Mouse (Mus musculus): Measurements from ENCODE around the gene Kcna3. TPM values are rescaled to one million over a fixed set of nuclear protein-coding genes. Genes with fewer than 3 reads are reported as not detected.

Kcna3 gene
- 0.57 and 0.63 TPM in 2 replicates for polyA plus RNA-seq (2012; rRNA removed)

GRCm38 (mm10) chr3:107035521-107036457 is at the start of gene Kcna3:
Gene Kcna3, plus strand, starts transcription at chr3:107036169.

Other genes starting within 250 kb of the Kcna3 start
- 9.0 and 13.7 TPM in 2 replicates for gene Cd53, start 246.0 kb upstream of the Kcna3 start, polyA plus RNA-seq (2012; rRNA removed)
- gene Olfr266, start 209.9 kb upstream of the Kcna3 start, polyA plus RNA-seq (2012; rRNA removed): not detected in 2 replicates
- gene Kcna2, start 65.0 kb downstream of the Kcna3 start, polyA plus RNA-seq (2012; rRNA removed): 0.14 and 0.15 TPM in 2 replicates
- gene Kcna10, start 146.9 kb downstream of the Kcna3 start, polyA plus RNA-seq (2012; rRNA removed): not detected in 2 replicates
- gene Cym, start 185.6 kb downstream of the Kcna3 start, polyA plus RNA-seq (2012; rRNA removed): 0.08 and 0.14 TPM in 2 replicates
- gene A630076J17Rik, start 194.4 kb downstream of the Kcna3 start, polyA plus RNA-seq (2012; rRNA removed): 0.02 TPM in 1 of 2 replicates, not detected in the other
- 0.01 TPM in 2 replicates for gene Prok1, start 203.5 kb downstream of the Kcna3 start, polyA plus RNA-seq (2012; rRNA removed)
- gene Lamtor5, start 242.7 kb downstream of the Kcna3 start, polyA plus RNA-seq (2012; rRNA removed): 44.6 and 53.1 TPM in 2 replicates